Mouse (Mus musculus): ENCODE measurements at regions not wholly inside any gene's neighbourhood (a gene's known extent, or its start where the extent isn't known, plus 50 kb on each side); places are given as distances from the start of the nearest gene placed in this dataset.

DNA sequence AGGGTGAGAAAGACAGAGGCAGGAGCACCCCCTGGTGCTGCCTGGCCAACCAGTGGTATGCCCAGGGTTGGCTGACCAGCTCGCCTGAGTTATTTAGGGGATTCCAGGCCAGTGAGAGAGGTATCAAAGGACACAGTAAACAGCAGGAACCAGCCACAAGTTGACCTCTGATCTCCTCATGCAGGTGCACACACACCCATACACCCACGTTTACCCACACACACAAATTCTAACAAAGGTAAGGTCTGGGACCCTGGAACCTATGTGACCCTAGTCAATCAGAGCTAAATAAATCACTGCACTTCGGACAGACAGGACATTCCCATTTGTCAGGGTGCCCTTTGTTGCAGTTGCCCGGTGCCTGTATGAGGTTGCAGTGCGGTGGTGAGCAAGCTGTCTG is 211.9 kb downstream of the 3110018I06Rik start:
- TF ChIP-seq FOSL1 (IDR thresholded peaks at IDR 0.05; ENCODE audit: insufficient read depth, low read length, poor library complexity, severe bottlenecking) (no peak), MYOG (IDR thresholded peaks at IDR 0.05; ENCODE audit: control insufficient read depth, extremely low read depth, insufficient read length) (no peak), CEBPB (IDR thresholded peaks at IDR 0.05; ENCODE audit: low read depth) (no peak), USF1 (IDR thresholded peaks at IDR 0.05; ENCODE audit: low read depth) (no peak), CTCF (IDR thresholded peaks at IDR 0.05; ENCODE audit: control insufficient read depth, insufficient read depth, insufficient read length) (no peak), MYOD1 (IDR thresholded peaks at IDR 0.05; ENCODE audit: control insufficient read depth, insufficient read length, low read depth) (no peak), MAX (IDR thresholded peaks at IDR 0.05) (no peak)

GRCm38 (mm10) chr12:107700868-107701597 is 212.6 kb downstream of the 3110018I06Rik start:
- no peaks in the 10 kb centered on the region for H3K79me3 ChIP-seq (ENCODE audit: low read depth)
- no peak overlapping the region for H3K4me3 ChIP-seq (ENCODE audit: insufficient read depth, poor library complexity, severe bottlenecking)
- H3K27me3 ChIP-seq (ENCODE audit: control insufficient read depth, insufficient read depth, insufficient read length): no peaks in the 10 kb centered on the region
- H3K36me3 ChIP-seq (ENCODE audit: control insufficient read depth, insufficient read depth): no peaks in the 10 kb centered on the region
- TF ChIP-seq MYOD1 (IDR thresholded peaks at IDR 0.05; ENCODE audit: control insufficient read depth, insufficient read length, low read depth) (no peak), CTCF (IDR thresholded peaks at IDR 0.05; ENCODE audit: control insufficient read depth, insufficient read depth, insufficient read length) (no peak), FOSL1 (IDR thresholded peaks at IDR 0.05; ENCODE audit: insufficient read depth, low read length, poor library complexity, severe bottlenecking) (no peak), MYOG (IDR thresholded peaks at IDR 0.05; ENCODE audit: control insufficient read depth, extremely low read depth, insufficient read length) (no peak), CEBPB (IDR thresholded peaks at IDR 0.05; ENCODE audit: low read depth) (no peak), USF1 (IDR thresholded peaks at IDR 0.05; ENCODE audit: low read depth) (no peak), MAX (IDR thresholded peaks at IDR 0.05) (no peak)
- H3ac ChIP-seq (ENCODE audit: control insufficient read depth, insufficient read length, low read depth): no peak overlapping the region
- no peaks in the 10 kb centered on the region for H3K79me2 ChIP-seq (ENCODE audit: control insufficient read depth, insufficient read depth)

More for the DNA sequence above, 211.9 kb downstream of the 3110018I06Rik start:
- Histone ChIP-seq H3K36me3 (ENCODE audit: control insufficient read depth, insufficient read depth) (no peaks in the 10 kb centered on the region), H3K27me3 (ENCODE audit: control insufficient read depth, insufficient read depth, insufficient read length) (no peaks in the 10 kb centered on the region), H3K79me2 (ENCODE audit: control insufficient read depth, insufficient read depth) (no peaks in the 10 kb centered on the region), H3K79me3 (ENCODE audit: low read depth) (no peaks in the 10 kb centered on the region), H3ac (ENCODE audit: control insufficient read depth, insufficient read length, low read depth) (no peak overlapping the region), H3K4me3 (ENCODE audit: insufficient read depth, poor library complexity, severe bottlenecking) (no peak overlapping the region)

DNA sequence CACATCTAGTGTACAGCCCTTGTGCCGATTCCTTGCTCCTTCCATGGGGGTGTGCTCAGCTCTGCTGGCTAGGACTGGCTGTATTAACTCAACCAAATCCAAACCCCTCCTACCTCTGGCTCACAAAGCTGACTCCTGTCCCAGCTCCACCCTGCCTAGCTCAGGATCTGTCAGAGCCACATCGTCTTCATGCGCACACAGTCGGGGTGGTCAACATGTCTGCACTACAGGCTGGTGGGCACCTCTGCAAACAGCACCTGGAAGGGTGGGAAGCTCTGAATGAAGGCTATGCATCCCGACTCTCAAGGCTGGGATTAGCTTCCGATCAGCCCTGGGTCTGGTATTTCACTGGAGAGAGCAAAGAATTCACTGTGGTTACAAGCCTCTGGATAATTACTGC is 220.4 kb downstream of the 3110018I06Rik start:
- no peak overlapping the region for H3ac ChIP-seq (ENCODE audit: control insufficient read depth, insufficient read length, low read depth)
- TF ChIP-seq MYOD1 (IDR thresholded peaks at IDR 0.05; ENCODE audit: control insufficient read depth, insufficient read length, low read depth): no peak
- TF ChIP-seq CEBPB (IDR thresholded peaks at IDR 0.05; ENCODE audit: low read depth): no peak
- H3K4me3 ChIP-seq (ENCODE audit: insufficient read depth, poor library complexity, severe bottlenecking): no peak overlapping the region
- no peaks in the 10 kb centered on the region for H3K79me2 ChIP-seq (ENCODE audit: control insufficient read depth, insufficient read depth)
- H3K27me3 ChIP-seq (ENCODE audit: control insufficient read depth, insufficient read depth, insufficient read length): no peaks in the 10 kb centered on the region
- H3K79me3 ChIP-seq (ENCODE audit: low read depth): no peaks in the 10 kb centered on the region
- H3K36me3 ChIP-seq (ENCODE audit: control insufficient read depth, insufficient read depth): no peaks in the 10 kb centered on the region

- no peak for TF ChIP-seq CEBPB (IDR thresholded peaks at IDR 0.05; ENCODE audit: low read depth)
- Histone ChIP-seq H3K79me2 (ENCODE audit: control insufficient read depth, insufficient read depth) (no peaks in the 10 kb centered on the region), H3K4me3 (ENCODE audit: insufficient read depth, poor library complexity, severe bottlenecking) (no peak overlapping the region), H3K36me3 (ENCODE audit: control insufficient read depth, insufficient read depth) (no peaks in the 10 kb centered on the region), H3ac (ENCODE audit: control insufficient read depth, insufficient read length, low read depth) (no peak overlapping the region), H3K79me3 (ENCODE audit: low read depth) (no peaks in the 10 kb centered on the region), H3K27me3 (ENCODE audit: control insufficient read depth, insufficient read depth, insufficient read length) (no peaks in the 10 kb centered on the region)
These were observed 222.6 kb downstream of the 3110018I06Rik start for GRCm38 (mm10) chr12:107711017-107711416.

- Histone ChIP-seq H3ac (ENCODE audit: control insufficient read depth, insufficient read length, low read depth) (no peak overlapping the region), H3K4me3 (ENCODE audit: insufficient read depth, poor library complexity, severe bottlenecking) (no peak overlapping the region), H3K79me2 (ENCODE audit: control insufficient read depth, insufficient read depth) (no peaks in the 10 kb centered on the region), H3K79me3 (ENCODE audit: low read depth) (no peaks in the 10 kb centered on the region), H3K27me3 (ENCODE audit: control insufficient read depth, insufficient read depth, insufficient read length) (no peaks in the 10 kb centered on the region), H3K36me3 (ENCODE audit: control insufficient read depth, insufficient read depth) (no peaks in the 10 kb centered on the region)
- TF ChIP-seq CTCF (IDR thresholded peaks at IDR 0.05; ENCODE audit: control insufficient read depth, insufficient read depth, insufficient read length): no peak
- no peak for TF ChIP-seq USF1 (IDR thresholded peaks at IDR 0.05; ENCODE audit: low read depth)
- no peak for TF ChIP-seq CEBPB (IDR thresholded peaks at IDR 0.05; ENCODE audit: low read depth)
- no peak for TF ChIP-seq MYOD1 (IDR thresholded peaks at IDR 0.05; ENCODE audit: control insufficient read depth, insufficient read length, low read depth)
- TF ChIP-seq FOSL1 (IDR thresholded peaks at IDR 0.05; ENCODE audit: insufficient read depth, low read length, poor library complexity, severe bottlenecking): no peak
- TF ChIP-seq MYOG (IDR thresholded peaks at IDR 0.05; ENCODE audit: control insufficient read depth, extremely low read depth, insufficient read length): no peak
- no peak for TF ChIP-seq MAX (IDR thresholded peaks at IDR 0.05)
These were observed 223.2 kb downstream of the 3110018I06Rik start for GRCm38 (mm10) chr12:107711675-107712074.

DNA sequence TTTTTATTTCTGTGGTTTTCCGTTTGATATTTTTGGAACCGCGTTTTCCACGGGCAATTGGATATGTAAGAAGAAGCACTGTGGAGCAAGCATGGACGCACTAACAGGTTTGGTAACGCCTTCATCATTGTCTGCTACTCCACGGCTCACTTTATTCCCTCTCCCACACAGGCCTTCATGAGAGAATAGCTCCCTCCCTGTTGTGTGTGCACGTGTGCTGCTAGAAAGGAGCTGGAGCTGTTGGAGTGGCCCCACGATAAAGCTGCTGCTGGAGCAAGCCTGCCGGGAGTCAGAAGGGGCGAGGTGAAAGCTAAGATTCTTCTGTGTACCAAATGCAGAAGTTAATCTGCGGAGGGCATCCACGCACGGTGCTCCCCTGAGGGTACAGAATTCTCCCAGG is 224.8 kb downstream of the 3110018I06Rik start:
- H3K36me3 ChIP-seq (ENCODE audit: control insufficient read depth, insufficient read depth): no peaks in the 10 kb centered on the region
- H3K79me2 ChIP-seq (ENCODE audit: control insufficient read depth, insufficient read depth): no peaks in the 10 kb centered on the region
- H3K27me3 ChIP-seq (ENCODE audit: control insufficient read depth, insufficient read depth, insufficient read length): no peaks in the 10 kb centered on the region
- TF ChIP-seq CEBPB (IDR thresholded peaks at IDR 0.05; ENCODE audit: low read depth) (no peak), CTCF (IDR thresholded peaks at IDR 0.05; ENCODE audit: control insufficient read depth, insufficient read depth, insufficient read length) (no peak), MYOG (IDR thresholded peaks at IDR 0.05; ENCODE audit: control insufficient read depth, extremely low read depth, insufficient read length) (no peak), MAX (IDR thresholded peaks at IDR 0.05) (no peak), MYOD1 (IDR thresholded peaks at IDR 0.05; ENCODE audit: control insufficient read depth, insufficient read length, low read depth) (no peak), FOSL1 (IDR thresholded peaks at IDR 0.05; ENCODE audit: insufficient read depth, low read length, poor library complexity, severe bottlenecking) (no peak), USF1 (IDR thresholded peaks at IDR 0.05; ENCODE audit: low read depth) (no peak)
- no peak overlapping the region for H3K4me3 ChIP-seq (ENCODE audit: insufficient read depth, poor library complexity, severe bottlenecking)
- no peaks in the 10 kb centered on the region for H3K79me3 ChIP-seq (ENCODE audit: low read depth)
- no peak overlapping the region for H3ac ChIP-seq (ENCODE audit: control insufficient read depth, insufficient read length, low read depth)
